8 mouse cellular contexts compared by ENCODE assay signal in genomic region chr15:81466738-81467113, GRCm38 (mm10). TPM values are rescaled to one million over a fixed set of nuclear protein-coding genes. Genes with fewer than 3 reads are reported as not detected.
DNase-seq lines count a peak whose midpoint lies in the region; ATAC-seq and TF ChIP-seq lines count a peak whose summit lies in the region.

No protein-coding gene starts in this region.

- no peaks in the 10 kb centered on the region for H3K4me1 ChIP-seq in embryonic facial prominence, embryonic 11.5 days (ENCODE audit: control insufficient read depth, insufficient read depth, low read length)
- H3K4me1 ChIP-seq in intestine, embryonic 15.5 days (replicated peaks), result peaks cover 3% of the 10 kb centered on the region; the same call in 1 of the 2 replicates

- no peaks in the 10 kb centered on the region for H3K27me3 ChIP-seq in embryonic facial prominence, embryonic 11.5 days (ENCODE audit: control insufficient read depth, insufficient read depth, low read length)
- no peaks in the 10 kb centered on the region for H3K27me3 ChIP-seq in intestine, embryonic 15.5 days (replicated peaks)
- H3K27me3 ChIP-seq in myocyte (ENCODE audit: control insufficient read depth, insufficient read depth, insufficient read length), result no peaks in the 10 kb centered on the region

- intact Hi-C loops in left cerebral cortex, postnatal 25 days (cut with DNase I), result loop anchor here (1.0 kb wide), 1 partner anchor 119 kb away; the partner anchor contains the start of gene Ep300

- 1% methylated on average over 15 of the region's 15 CpGs for WGBS in embryonic facial prominence, embryonic 11.5 days
- WGBS in intestine, embryonic 15.5 days, result 0% methylated on average over 15 of the region's 15 CpGs

- peak overlapping the region; percentile 78 for H3K4me3 ChIP-seq in layer of hippocampus, adult 2 months
- H3K4me3 ChIP-seq in embryonic facial prominence, embryonic 11.5 days (ENCODE audit: low read depth, low read length), result peak overlapping the region; percentile 65
- H3K4me3 ChIP-seq in intestine, embryonic 15.5 days (replicated peaks), result peak overlapping the region; percentile 65
- peak overlapping the region; percentile 61 for H3K4me3 ChIP-seq in myocyte

- peaks cover 11% of the 10 kb centered on the region for H3K36me3 ChIP-seq in embryonic facial prominence, embryonic 11.5 days (replicated peaks; ENCODE audit: control insufficient read depth, insufficient read depth, low read depth, low read length)
- peaks cover 17% of the 10 kb centered on the region for H3K36me3 ChIP-seq in intestine, embryonic 15.5 days
- peaks cover 21% of the 10 kb centered on the region for H3K36me3 ChIP-seq in myocyte (ENCODE audit: control insufficient read depth, insufficient read depth)

- H3K9me3 ChIP-seq in embryonic facial prominence, embryonic 11.5 days (replicated peaks; ENCODE audit: control insufficient read depth, low read length), result no peaks in the 10 kb centered on the region
- H3K9me3 ChIP-seq in intestine, embryonic 15.5 days, result peaks cover 3% of the 10 kb centered on the region; the same call in 1 of the 2 replicates

- no peak for ATAC-seq in embryonic facial prominence, embryonic 11.5 days (replicated peaks; ENCODE audit: insufficient number of reproducible peaks, low FRiP score, low TSS enrichment, low read depth)
- peak; percentile 62 for ATAC-seq in intestine, embryonic 15.5 days

- H3K27ac ChIP-seq in layer of hippocampus, adult 2 months, result peak overlapping the region; percentile 96
- H3K27ac ChIP-seq in embryonic facial prominence, embryonic 11.5 days (replicated peaks; ENCODE audit: low read depth, low read length), result peak overlapping the region; percentile 76
- peak overlapping the region; percentile 82 for H3K27ac ChIP-seq in intestine, embryonic 15.5 days

- peaks cover 31% of the 10 kb centered on the region for H3K79me2 ChIP-seq in myocyte (ENCODE audit: control insufficient read depth, insufficient read depth)

- peak overlapping the region; percentile 56 for H3K4me2 ChIP-seq in embryonic facial prominence, embryonic 11.5 days (ENCODE audit: low read depth, low read length)
- H3K4me2 ChIP-seq in intestine, embryonic 15.5 days (replicated peaks), result peak overlapping the region; percentile 62
- H3K4me2 ChIP-seq in myocyte (ENCODE audit: low read depth), result peak overlapping the region; percentile 76

- TF ChIP-seq CTCF in layer of hippocampus, adult 2 months (conservative IDR thresholded peaks at IDR 0.05), result no peak

- peak overlapping the region; percentile 77 for H3K9ac ChIP-seq in embryonic facial prominence, embryonic 11.5 days (replicated peaks; ENCODE audit: low read length)
- H3K9ac ChIP-seq in intestine, embryonic 15.5 days, result peak overlapping the region; percentile 65

- no peak for DNase-seq in layer of hippocampus, adult 2 months (ENCODE audit: low spot score in 2 of 2)
- DNase-seq in layer of hippocampus, postnatal 25 days (ENCODE audit: extremely low spot score in 1 of 2, low spot score in 1 of 2), result no peak
- DNase-seq in embryonic facial prominence, embryonic 11.5 days (ENCODE audit: low spot score), result no peak
- DNase-seq in layer of hippocampus, adult 18-20 months (ENCODE audit: low spot score in 2 of 2), result no peak
- no peak for DNase-seq in c-Kit-positive CD71-positive TER-119-positive erythroid progenitor cells, embryonic 14.5 days (ENCODE audit: low spot score)
- DNase-seq in left cerebral cortex, postnatal 25 days (ENCODE audit: low spot score in 2 of 2), result no peak

- peak; percentile 24 for TF ChIP-seq POLR2A in myocyte (IDR thresholded peaks at IDR 0.05; ENCODE audit: insufficient read length, low read depth)

- H3ac ChIP-seq in myocyte (ENCODE audit: control insufficient read depth, insufficient read length), result peak overlapping the region; percentile 33

TF ChIP-seq in myocyte, 11 proteins besides CTCF, POLR2A, EP300 and RAD21:
- TF ChIP-seq MYOD1 (IDR thresholded peaks at IDR 0.05; ENCODE audit: control insufficient read depth in 1 of 3, insufficient read length in 2 of 3, low read depth in 2 of 3) (no peak), TCF3 (IDR thresholded peaks at IDR 0.05; ENCODE audit: insufficient read length, low read depth) (no peak), USF1 (IDR thresholded peaks at IDR 0.05; ENCODE audit: low read depth) (no peak), E2F4 (IDR thresholded peaks at IDR 0.05; ENCODE audit: insufficient read depth) (no peak), CEBPB (IDR thresholded peaks at IDR 0.05; ENCODE audit: insufficient read depth, poor library complexity, severe bottlenecking) (no peak)

RNA-seq across cellular contexts. Expression of gene Rbx1, which starts 0.6 kb away (rescaled TPM):
- 100 to 1,000 TPM; 124 to 137 TPM for total RNA-seq in layer of hippocampus, adult 2 months (2021)
- 100 to 1,000 TPM; 124 to 153 TPM for total RNA-seq in layer of hippocampus, postnatal 25 days (2021)
- 521 and 534 TPM in 2 replicates for polyA plus RNA-seq in embryonic facial prominence, embryonic 11.5 days (2014; fragmentation: Nextera tagmentation; extraction: Ambion mirVana)
- polyA plus RNA-seq in intestine, embryonic 15.5 days (2015; fragmentation: Nextera tagmentation; extraction: Ambion mirVana), result 459 and 464 TPM in 2 replicates
- polyA plus RNA-seq in myocyte (2012; fragmentation: generic; extraction: Trizol), result 326 TPM
- 100 to 1,000 TPM; 128 to 135 TPM for total RNA-seq in layer of hippocampus, adult 18-20 months (2021)
- 100 to 1,000 TPM; 132 to 133 TPM for total RNA-seq in left cerebral cortex, postnatal 25 days (2021)

RNA-seq across cellular contexts. Expression of gene Dnajb7, which starts 58.6 kb away (rescaled TPM):
- not detected for total RNA-seq in layer of hippocampus, adult 2 months (2021)
- total RNA-seq in layer of hippocampus, postnatal 25 days (2021), result not detected
- polyA plus RNA-seq in embryonic facial prominence, embryonic 11.5 days (2014; fragmentation: Nextera tagmentation; extraction: Ambion mirVana), result 0.45 and 0.96 TPM in 2 replicates
- polyA plus RNA-seq in intestine, embryonic 15.5 days (2015; fragmentation: Nextera tagmentation; extraction: Ambion mirVana), result 1.6 and 1.8 TPM in 2 replicates
- 0.06 TPM for polyA plus RNA-seq in myocyte (2012; fragmentation: generic; extraction: Trizol)
- not detected for total RNA-seq in layer of hippocampus, adult 18-20 months (2021)
- total RNA-seq in left cerebral cortex, postnatal 25 days (2021), result not detected
